Mouse (Mus musculus): Measurements from ENCODE around the gene Mospd1.

DNA sequence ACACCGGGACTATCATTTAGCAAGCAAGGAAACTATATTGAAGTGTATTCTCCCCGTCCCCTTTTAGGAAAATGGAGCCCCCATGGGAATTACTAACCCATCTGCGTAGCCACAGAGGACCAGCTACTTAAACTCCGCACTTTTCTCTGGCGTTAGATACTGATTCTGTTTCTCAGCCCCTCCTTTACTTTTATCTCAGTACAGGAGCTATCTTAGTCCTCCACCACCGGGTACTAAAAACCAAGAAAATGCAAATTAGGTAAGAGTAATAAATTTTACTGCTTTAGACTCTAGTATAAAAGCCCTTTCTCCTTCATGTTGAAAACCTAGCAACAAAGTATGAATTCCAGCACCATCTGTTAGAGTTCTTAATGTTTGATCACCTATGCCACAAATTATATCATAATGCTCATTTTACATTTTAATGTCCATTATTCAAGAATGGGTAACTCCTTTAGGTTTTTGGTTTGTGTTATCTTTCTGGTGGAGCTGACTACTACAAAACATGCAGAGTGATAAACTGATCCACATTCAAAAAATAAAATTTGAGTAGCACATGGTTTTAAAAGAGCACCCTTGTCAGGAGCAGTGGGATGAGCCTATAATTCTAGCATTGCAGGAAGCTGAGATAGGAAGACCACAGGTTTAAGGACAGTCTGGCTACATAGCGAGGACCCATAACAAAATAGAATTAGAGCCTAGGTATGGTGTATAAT is 5.5 kb downstream of the Mospd1 start:
- TF ChIP-seq POLR2A (IDR thresholded peaks at IDR 0.05; ENCODE audit: borderline replicate concordance, insufficient read depth, low read length) (no peak), CTCF (IDR thresholded peaks at IDR 0.05; ENCODE audit: borderline replicate concordance, insufficient read depth, low read depth, low read length) (no peak)
